Mouse (Mus musculus) central nervous system, embryonic 11.5 days (tissue): ENCODE data around the gene Tapbp. TPM values are rescaled to one million over a fixed set of nuclear protein-coding genes. Genes with fewer than 3 reads are reported as not detected.

Experiments used
- polyA plus RNA-seq: library from polyadenylated mRNA; depleted of rRNA; stranded (reverse); fragments of >200 nt; gene quantifications from 2 replicates; pipeline ENCODE4 v1.2.3, GENCODE M21; 2012; rRNA removed

Tapbp gene
- polyA plus RNA-seq, result 10.9 and 14.0 TPM in 2 replicates

DNA sequence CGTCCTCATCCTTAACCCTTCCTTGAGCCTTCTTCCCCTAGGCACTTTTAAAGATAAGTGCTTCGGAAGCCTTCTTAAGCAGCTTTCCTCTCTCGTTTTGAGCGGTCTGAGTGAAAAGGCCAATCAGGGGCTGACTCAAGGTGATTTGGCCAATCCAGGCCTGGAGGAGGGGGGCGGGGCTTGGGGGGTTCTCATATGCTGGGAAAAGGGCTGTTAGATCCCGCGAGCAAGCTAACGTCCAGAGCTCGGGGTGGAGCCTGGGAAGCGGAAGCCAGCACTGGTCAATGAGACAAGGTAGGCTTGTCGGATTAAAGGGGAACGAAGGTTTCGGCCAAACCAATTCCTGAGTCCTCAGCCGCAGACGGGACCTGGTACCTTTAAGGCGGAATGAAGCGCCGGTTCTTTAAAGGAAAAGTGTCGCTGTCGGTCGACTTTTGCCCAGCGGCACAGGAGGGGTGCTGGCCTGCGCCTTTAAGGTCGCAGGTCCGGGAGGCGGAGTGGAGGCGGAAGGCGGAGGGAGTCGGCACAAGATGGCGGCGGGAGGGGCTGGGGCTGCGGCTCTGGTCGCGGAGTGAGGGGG, at the start of gene Tapbp, which contains the start of gene Zbtb22:
Gene Tapbp, plus strand, starts transcription at position 229 of the 580 bp plus-strand sequence.
Gene Zbtb22, plus strand, starts transcription at position 234 of the 580 bp plus-strand sequence.

DNA sequence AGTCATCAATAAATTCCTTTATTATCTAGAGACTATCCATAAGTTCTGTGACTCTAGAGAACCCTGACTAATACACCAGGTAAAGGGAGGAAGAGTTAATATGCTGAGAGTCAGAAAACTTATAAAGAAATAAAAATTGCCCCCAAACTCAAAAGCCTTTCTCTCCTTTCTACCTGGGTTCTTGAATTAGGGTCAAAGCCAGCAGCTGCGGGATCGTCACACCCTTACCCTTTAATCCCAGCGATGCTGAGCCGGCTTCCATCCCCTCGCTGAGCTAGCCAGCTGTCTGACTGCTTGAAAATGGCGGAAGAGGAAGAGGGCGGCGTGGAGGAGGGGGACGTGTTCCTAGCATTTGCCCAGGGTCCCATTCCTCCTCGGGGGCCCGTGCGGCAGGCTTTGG, 42.2 kb upstream of the Tapbp start, which contains the start of gene Gm7029:
Gene Gm7029, plus strand, starts transcription at position 301 of the 400 bp plus-strand sequence.

DNA sequence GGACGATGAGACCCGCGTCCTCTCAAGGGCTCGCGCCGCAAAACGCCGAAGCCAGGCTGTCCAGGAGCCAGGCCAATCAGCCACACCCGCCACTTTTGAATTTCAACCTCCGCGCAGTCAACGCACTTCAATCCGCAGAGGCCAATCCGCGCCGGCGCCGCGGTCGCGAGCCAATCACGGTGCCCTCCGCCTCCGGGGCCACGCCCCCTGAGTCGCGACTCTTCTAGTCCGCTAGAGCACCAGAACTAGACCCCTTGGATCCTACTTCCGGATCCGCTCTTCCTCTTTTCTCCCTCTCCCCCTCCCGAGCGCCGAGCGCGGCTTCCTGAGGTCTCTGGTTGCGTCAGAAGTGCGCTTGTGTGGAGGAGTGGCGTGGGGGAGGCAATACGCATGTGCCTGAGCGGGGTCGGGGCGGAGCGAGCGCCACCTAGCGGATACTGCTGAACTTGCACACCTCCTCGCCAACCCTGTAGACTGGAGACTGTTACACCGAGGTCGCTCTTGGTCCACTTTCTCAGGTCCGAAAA, 25.1 kb upstream of the Tapbp start, which contains the start of gene Kifc1:
Gene Kifc1, minus strand, starts transcription at position 129 of the 527 bp plus-strand sequence.

DNA sequence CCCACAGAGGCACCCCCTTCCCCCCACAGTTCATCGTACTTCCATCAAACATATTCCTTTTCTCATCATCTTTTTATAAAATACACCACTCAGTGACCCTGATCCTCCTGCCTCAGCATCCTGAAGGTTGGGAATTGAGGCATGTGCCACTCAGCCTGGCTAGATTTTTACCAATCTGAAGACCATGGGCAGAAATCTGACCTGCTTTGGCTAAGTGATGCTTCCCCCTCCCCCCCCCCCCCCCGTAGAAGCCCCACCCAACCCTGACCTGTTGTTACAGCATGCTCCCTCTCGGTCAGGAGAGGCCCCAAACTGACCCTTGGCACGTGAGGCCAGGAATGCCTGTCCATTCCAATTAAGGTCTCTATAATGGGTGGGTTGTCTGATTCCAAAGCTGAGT, 10.9 kb upstream of the Tapbp start, which contains the start of gene Platr17:
Gene Platr17, plus strand, starts transcription at position 301 of the 400 bp plus-strand sequence.

DNA sequence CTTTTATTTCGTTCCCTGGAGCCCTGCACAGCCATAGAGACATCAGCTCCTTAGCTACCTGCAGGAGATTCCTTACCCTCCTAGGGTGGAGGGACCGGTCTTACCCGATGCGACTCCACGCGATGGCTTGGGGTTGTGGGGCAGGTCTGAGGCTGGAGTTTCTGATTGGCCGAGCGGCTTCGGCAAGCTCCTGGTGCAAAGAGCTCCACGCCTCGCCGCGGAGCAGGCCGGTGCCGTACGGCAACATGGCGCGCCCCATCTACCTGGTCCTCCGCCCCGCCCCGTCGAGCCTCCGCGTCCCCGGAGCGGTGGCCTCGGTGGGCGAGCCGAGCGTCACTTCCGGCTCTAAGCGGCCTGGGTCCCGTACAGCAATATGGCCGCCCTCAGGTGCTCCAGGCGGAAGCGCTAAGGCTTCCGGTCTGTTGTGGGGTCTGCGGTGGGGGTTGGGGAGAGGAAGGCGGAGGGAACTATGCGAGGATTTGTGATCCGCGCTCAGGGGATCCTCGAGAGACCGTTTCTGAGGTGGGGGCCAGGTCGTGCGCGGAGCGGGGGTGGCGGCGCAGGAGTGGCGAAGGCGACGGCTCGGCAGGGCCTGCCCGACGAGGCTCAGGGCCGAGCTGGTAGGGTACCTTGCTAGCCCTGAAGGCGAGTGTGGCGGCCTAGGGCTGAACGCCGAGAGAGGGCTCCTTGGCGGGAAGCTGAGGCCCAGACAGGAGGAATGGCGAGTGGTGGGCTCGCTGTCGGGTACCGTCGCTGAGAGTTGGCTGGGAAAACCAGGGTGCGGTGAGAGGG, 6.4 kb upstream of the Tapbp start, which contains the start of gene Daxx:
Gene Daxx, plus strand, starts transcription at position 338 of the 792 bp plus-strand sequence.

GRCm38 (mm10) chr17:33929371-33930279, 13.9 kb downstream of the Tapbp start, which contains the start of gene Rgl2:
Rgl2 (plus strand) TSS chr17:33929543.

DNA sequence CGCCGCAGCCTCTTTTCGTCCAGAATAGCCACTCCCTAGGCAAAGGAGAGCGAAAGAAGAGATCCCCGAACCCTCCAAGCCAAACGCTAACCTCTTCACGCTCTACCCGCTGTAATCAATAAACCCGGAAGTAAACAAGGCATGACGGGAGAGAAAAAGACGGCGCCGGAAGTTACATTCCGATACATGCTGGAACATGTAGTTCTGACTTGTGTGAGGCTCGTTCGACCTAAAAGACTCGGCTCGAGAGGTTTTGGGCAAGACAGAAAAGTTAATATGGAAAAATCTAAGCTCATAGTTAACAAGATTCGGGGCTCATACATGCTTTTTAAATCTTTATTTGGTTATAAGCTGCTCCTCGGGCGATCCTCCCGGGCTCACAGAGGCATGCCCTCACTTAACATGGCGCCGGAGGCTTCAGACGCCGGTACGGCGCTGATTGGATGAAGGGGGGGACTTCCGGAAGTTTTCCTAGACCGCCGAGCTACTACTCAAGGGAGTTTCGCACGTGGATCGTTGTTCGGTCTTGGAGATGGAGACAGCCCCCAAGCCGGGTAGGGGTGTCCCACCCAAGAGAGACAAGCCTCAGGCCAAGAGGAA, 24.6 kb downstream of the Tapbp start, which contains the start of the genes Pfdn6 and Wdr46:
Gene Pfdn6, minus strand, starts transcription at position 138 of the 600 bp plus-strand sequence.
Gene Wdr46, plus strand, starts transcription at position 455 of the 600 bp plus-strand sequence.

GRCm38 (mm10) chr17:33951021-33951946, 35.6 kb downstream of the Tapbp start, which contains the start of gene B3galt4:
B3galt4 (minus strand) TSS chr17:33951488.

DNA sequence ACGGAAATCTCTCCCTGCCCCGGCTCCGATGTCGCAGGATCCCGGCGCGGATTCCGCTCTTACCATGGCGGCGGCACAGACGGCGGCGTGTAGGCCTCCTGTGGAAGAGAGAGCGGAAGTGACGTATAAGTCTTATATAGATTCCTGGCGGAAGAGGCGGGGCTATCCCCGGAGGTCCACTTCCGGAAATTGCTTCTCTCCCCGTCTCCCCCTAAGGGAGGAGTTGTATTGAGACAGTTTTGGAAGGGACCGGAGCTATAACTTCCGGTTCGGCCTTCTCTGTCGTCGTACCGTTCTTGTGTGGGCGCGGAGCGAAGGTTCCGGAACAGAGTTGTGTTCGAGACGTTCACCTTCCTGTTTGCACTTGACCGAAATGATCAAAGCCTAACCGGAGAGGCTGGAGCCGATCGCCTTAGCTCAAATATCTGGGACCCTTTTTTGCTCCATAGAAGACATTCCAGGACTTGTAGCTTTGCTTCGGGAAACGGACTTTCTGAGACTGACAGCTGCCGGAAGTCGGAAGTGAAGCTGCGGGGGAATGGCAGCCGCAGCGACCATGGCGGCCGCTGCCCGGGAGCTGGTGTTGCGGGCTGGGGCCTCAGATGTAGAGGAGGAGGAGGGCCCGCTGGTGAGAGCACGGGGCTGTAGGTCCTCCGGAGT, 40.0 kb downstream of the Tapbp start, which contains the start of the genes Vps52 and Rps18:
Gene Vps52, plus strand, starts transcription at position 258 of the 660 bp plus-strand sequence.
Gene Rps18, minus strand, starts transcription at position 447 of the 660 bp plus-strand sequence.

Other genes with a start within 250 kb of the Tapbp start
- 448 and 832 TPM in 2 replicates for gene Hnrnpm, start 229.0 kb upstream of the Tapbp start, polyA plus RNA-seq
- 35.1 and 48.1 TPM in 2 replicates for gene March2, start 197.2 kb upstream of the Tapbp start, polyA plus RNA-seq
- gene Rab11b, start 155.4 kb upstream of the Tapbp start, polyA plus RNA-seq, result 229 and 347 TPM in 2 replicates
- gene Angptl4, start 134.1 kb upstream of the Tapbp start, polyA plus RNA-seq, result 9.9 and 15.8 TPM in 2 replicates
- gene Kank3, start 105.4 kb upstream of the Tapbp start, polyA plus RNA-seq, result 26.6 and 36.0 TPM in 2 replicates
- 1,507 and 1,646 TPM in 2 replicates for gene Rps28, start 91.3 kb upstream of the Tapbp start, polyA plus RNA-seq
- gene Ndufa7, start 91.3 kb upstream of the Tapbp start, polyA plus RNA-seq, result 204 and 305 TPM in 2 replicates
- gene Cd320, start 72.8 kb upstream of the Tapbp start, polyA plus RNA-seq, result 44.5 and 53.5 TPM in 2 replicates
- not detected in 2 replicates for gene Gm7029, start 42.1 kb upstream of the Tapbp start, polyA plus RNA-seq
- gene Kifc1, start 25.2 kb upstream of the Tapbp start, polyA plus RNA-seq, result 69.2 and 101 TPM in 2 replicates
- gene Platr17, start 10.8 kb upstream of the Tapbp start, polyA plus RNA-seq, result 0.31 and 0.34 TPM in 2 replicates
- 44.9 and 59.5 TPM in 2 replicates for gene Daxx, start 6.5 kb upstream of the Tapbp start, polyA plus RNA-seq
- gene Zbtb22, start within 50 bp of the Tapbp start, polyA plus RNA-seq, result 29.6 and 32.9 TPM in 2 replicates
- 130 and 228 TPM in 2 replicates for gene Rgl2, start 13.6 kb downstream of the Tapbp start, polyA plus RNA-seq
- 119 and 140 TPM in 2 replicates for gene Pfdn6, start 24.4 kb downstream of the Tapbp start, polyA plus RNA-seq
- 32.1 and 46.5 TPM in 2 replicates for gene Wdr46, start 24.8 kb downstream of the Tapbp start, polyA plus RNA-seq
- gene B3galt4, start 35.6 kb downstream of the Tapbp start, polyA plus RNA-seq, result 4.3 and 4.7 TPM in 2 replicates
- 44.6 and 48.5 TPM in 2 replicates for gene Vps52, start 39.9 kb downstream of the Tapbp start, polyA plus RNA-seq
- gene Rps18, start 40.1 kb downstream of the Tapbp start, polyA plus RNA-seq, result 1,239 and 1,610 TPM in 2 replicates
- 26.7 and 37.4 TPM in 2 replicates for gene H2-K1, start 84.4 kb downstream of the Tapbp start, polyA plus RNA-seq
- 55.3 and 116 TPM in 2 replicates for gene Ring1, start 108.8 kb downstream of the Tapbp start, polyA plus RNA-seq
- 96.6 and 160 TPM in 2 replicates for gene H2-Ke6, start 112.2 kb downstream of the Tapbp start, polyA plus RNA-seq
- 118 and 126 TPM in 2 replicates for gene Slc39a7, start 115.8 kb downstream of the Tapbp start, polyA plus RNA-seq
- 70.8 and 149 TPM in 2 replicates for gene Rxrb, start 115.9 kb downstream of the Tapbp start, polyA plus RNA-seq
- 7.9 and 11.4 TPM in 2 replicates for gene Col11a2, start 123.5 kb downstream of the Tapbp start, polyA plus RNA-seq
- 0.30 and 0.45 TPM in 2 replicates for gene H2-Oa, start 176.4 kb downstream of the Tapbp start, polyA plus RNA-seq
- 5.2 and 6.9 TPM in 2 replicates for gene H2-DMa, start 203.6 kb downstream of the Tapbp start, polyA plus RNA-seq
- 188 and 203 TPM in 2 replicates for gene Brd2, start 206.7 kb downstream of the Tapbp start, polyA plus RNA-seq
- gene H2-DMb2, start 227.4 kb downstream of the Tapbp start, polyA plus RNA-seq, result 0.04 and 0.15 TPM in 2 replicates
- 0.34 and 0.46 TPM in 2 replicates for gene H2-DMb1, start 237.2 kb downstream of the Tapbp start, polyA plus RNA-seq